Mouse (Mus musculus) heart, adult 2 months (tissue): Measurements from ENCODE around the gene Pgam1.

Experiments
- CTCF ChIP-seq: fragments of 200-600 bp; IDR thresholded peaks from 2 replicates; pipeline ENCODE4 v1.8.1; 2022; ENCODE audit warnings: antibody characterized with exemption, mild to moderate bottlenecking, moderate library complexity
- POLR2A ChIP-seq: fragments of 200-500 bp; IDR thresholded peaks from 2 replicates; pipeline ENCODE4 v1.6.1; 2011; ENCODE audit warnings: mild to moderate bottlenecking, low read depth, low read length, control low read depth; ENCODE audit not compliant: insufficient read depth

DNA sequence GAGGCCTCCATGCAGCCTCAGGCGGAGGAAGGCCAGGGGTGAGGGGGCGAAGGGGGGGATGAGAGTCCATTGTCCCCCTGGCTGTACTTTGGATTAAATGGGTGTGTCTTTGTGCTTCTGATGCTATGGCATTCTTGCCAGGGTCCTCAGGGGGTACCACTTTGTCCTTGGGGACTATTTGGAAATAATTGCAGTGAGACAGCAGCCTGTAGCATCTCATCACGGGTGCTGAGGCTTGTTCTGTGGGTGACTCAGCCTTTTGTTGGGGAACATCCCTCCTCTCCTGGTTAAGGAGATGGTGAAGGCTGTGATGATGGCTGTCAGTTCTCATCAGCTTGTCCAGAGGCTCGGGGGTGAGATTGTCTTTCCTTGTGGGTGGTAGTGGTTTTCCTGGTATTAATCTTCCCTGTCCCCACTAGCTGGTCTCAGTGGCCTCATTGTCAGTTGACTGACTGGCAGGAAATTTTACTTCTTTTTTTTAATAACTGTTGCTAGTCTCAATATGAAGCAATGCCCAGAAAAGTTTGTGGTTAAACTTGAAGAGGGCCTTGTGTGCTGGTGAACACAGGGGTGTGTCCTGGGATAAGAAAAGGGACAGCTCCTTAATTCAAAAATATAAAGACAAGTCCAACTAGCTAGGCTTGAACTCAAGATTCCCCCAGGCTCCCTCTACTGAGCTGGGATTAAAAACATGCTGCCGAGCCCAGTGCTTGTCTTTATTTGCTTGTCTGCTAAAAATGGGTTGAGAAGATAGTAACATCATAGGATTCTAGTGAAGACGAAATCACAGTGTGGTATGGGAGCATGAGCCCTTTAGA lies 2.3 kb downstream of the Pgam1 start:
- TF ChIP-seq CTCF (no peak), POLR2A (no peak)
